Mouse (Mus musculus): ENCODE measurements around the gene Xndc1.

GRCm38 (mm10) chr7:102099760-102100661 lies 34.7 kb downstream of the Xndc1 start:
- TF ChIP-seq GATA1 (IDR thresholded peaks at IDR 0.05; ENCODE audit: low read length) (no peak), TAL1 (IDR thresholded peaks at IDR 0.05; ENCODE audit: low read length) (no peak)
